Mouse (Mus musculus): ENCODE data around the gene Egfl6.
A peak's percentile ranks its signal among the peaks of the same experiment; 100 is the strongest.
"Not testable (repeated sequence)": the region's sequence is repeated elsewhere in the genome, so short reads cannot be mapped to it uniquely, and the experiment has no call there.

Gene Egfl6

GRCm38 (mm10) chrX:166518345-166518744 lies 67.2 kb downstream of the Egfl6 start, which contains the start of gene Tceanc:
Tceanc (minus strand) TSS chrX:166518567.
- no peak for DNase-seq (ENCODE audit: extremely low read depth, low read depth)

- DNase-seq (ENCODE audit: extremely low read depth, low read depth), result no peak
These were observed 68.9 kb downstream of the Egfl6 start for GRCm38 (mm10) chrX:166516631-166517030.

GRCm38 (mm10) chrX:166515923-166516322 lies 69.6 kb downstream of the Egfl6 start:
- DNase-seq (ENCODE audit: extremely low read depth, low read depth), result peak; percentile 49

- DNase-seq (ENCODE audit: extremely low read depth, low read depth), result not testable (repeated sequence)
These were observed 71.5 kb downstream of the Egfl6 start for GRCm38 (mm10) chrX:166514035-166514434.

GRCm38 (mm10) chrX:166512071-166512470 lies 73.4 kb downstream of the Egfl6 start:
- no peak for DNase-seq (ENCODE audit: extremely low read depth, low read depth)

- DNase-seq (ENCODE audit: extremely low read depth, low read depth), result no peak
These were observed 74.4 kb downstream of the Egfl6 start for GRCm38 (mm10) chrX:166511107-166511506.

- DNase-seq (ENCODE audit: extremely low read depth, low read depth), result peak; percentile 96
These were observed 75.5 kb downstream of the Egfl6 start for GRCm38 (mm10) chrX:166509761-166510738.

- DNase-seq (ENCODE audit: extremely low read depth, low read depth), result no peak
These were observed 81.1 kb downstream of the Egfl6 start for GRCm38 (mm10) chrX:166504421-166504820.

- no peak for DNase-seq (ENCODE audit: extremely low read depth, low read depth)
These were observed 85.9 kb downstream of the Egfl6 start for GRCm38 (mm10) chrX:166499496-166500190.

GRCm38 (mm10) chrX:166497771-166498170 lies 87.7 kb downstream of the Egfl6 start:
- no peak for DNase-seq (ENCODE audit: extremely low read depth, low read depth)

- no peak for DNase-seq (ENCODE audit: extremely low read depth, low read depth)
These were observed 90.5 kb downstream of the Egfl6 start for GRCm38 (mm10) chrX:166495052-166495451.

- DNase-seq (ENCODE audit: extremely low read depth, low read depth), result peak; percentile 81
These were observed 106.0 kb downstream of the Egfl6 start, which contains the start of gene Rab9 for GRCm38 (mm10) chrX:166479365-166479983. Rab9 (minus strand) TSS chrX:166479867.

GRCm38 (mm10) chrX:166478631-166479364 lies 106.7 kb downstream of the Egfl6 start:
- DNase-seq (ENCODE audit: extremely low read depth, low read depth), result peak; percentile 33

- no peak for DNase-seq (ENCODE audit: extremely low read depth, low read depth)
These were observed 108.1 kb downstream of the Egfl6 start for GRCm38 (mm10) chrX:166477393-166477792.

Data from MEL-GATA-1-ER (cell line).